Mouse (Mus musculus) heart, embryonic 13.5 days (tissue): ENCODE data around the gene Phb. TPM values are rescaled to one million over a fixed set of nuclear protein-coding genes. Genes with fewer than 3 reads are reported as not detected.

Experiments
- ATAC-seq: fragments of 200-750 bp; cut with Nextera tagmentation; 2 replicates; pipeline ENCODE4 v1.8.0; 2017; ENCODE audit warnings: moderate TSS enrichment; ENCODE audit not compliant: insufficient number of reproducible peaks, low FRiP score, low TSS enrichment; ENCODE audit errors: extremely low read depth
- H3K27ac ChIP-seq: fragments of 300-500 bp; sonication (generic); replicated peaks from 2 replicates; pipeline ENCODE4 v1.5.1; 2015; ENCODE audit warnings: moderate library complexity, mild to moderate bottlenecking, inconsistent platforms
- H3K27me3 ChIP-seq: fragments of 300-500 bp; sonication (generic); replicated peaks from 2 replicates; pipeline ENCODE4 v1.6.1; 2015; ENCODE audit warnings: mild to moderate bottlenecking, inconsistent platforms
- H3K36me3 ChIP-seq: fragments of 300-500 bp; sonication (generic); 2 replicates; pipeline ENCODE4 v1.6.1; 2015; ENCODE audit warnings: mild to moderate bottlenecking, inconsistent platforms
- H3K4me1 ChIP-seq: fragments of 300-500 bp; sonication (generic); 2 replicates; pipeline ENCODE4 v1.6.1; 2015; ENCODE audit warnings: inconsistent platforms
- H3K4me2 ChIP-seq: fragments of 300-500 bp; sonication (generic); 2 replicates; pipeline ENCODE4 v1.6.1; 2015; ENCODE audit warnings: inconsistent platforms, mild to moderate bottlenecking, moderate library complexity
- H3K4me3 ChIP-seq: fragments of 300-500 bp; sonication (generic); 2 replicates; pipeline ENCODE4 v1.5.1; 2015; ENCODE audit warnings: moderate library complexity, mild to moderate bottlenecking, inconsistent platforms
- H3K9ac ChIP-seq: fragments of 300-500 bp; sonication (generic); 2 replicates; pipeline ENCODE4 v1.6.1; 2015; ENCODE audit warnings: inconsistent platforms, mild to moderate bottlenecking, moderate library complexity
- H3K9me3 ChIP-seq: fragments of 300-500 bp; sonication (generic); 2 replicates; pipeline ENCODE4 v1.6.1; 2016; ENCODE audit warnings: inconsistent platforms
- WGBS: fragments of 180-500 bp; shearing (Covaris S2); methylation state at CpG from one replicate; pipeline ENCODE4 v1.1.7; 2015; ENCODE audit warnings: mixed read lengths; 5-methylcytosine and 5-hydroxymethylcytosine counted together
- polyA plus RNA-seq: library from polyadenylated mRNA; unstranded; fragments of >200 nt; fragmentation: Nextera tagmentation; extraction: Ambion mirVana; gene quantifications from 2 replicates; pipeline ENCODE4 v1.2.1, GENCODE M21; 2015

The Phb gene
- polyA plus RNA-seq, 1 experiment from 2014 or later, result 241 TPM

GRCm38 (mm10) chr11:95635030-95635429 is 31.7 kb upstream of the Phb start:
- Histone ChIP-seq H3K27me3 (peaks cover 14% of the 10 kb centered on the region; the same call in 1 of the 2 replicates), H3K9me3 (peaks cover 2% of the 10 kb centered on the region; the same call in 1 of the 2 replicates), H3K4me2 (no peak overlapping the region), H3K9ac (no peak overlapping the region), H3K36me3 (no peaks in the 10 kb centered on the region), H3K4me1 (peaks cover 16% of the 10 kb centered on the region), H3K27ac (no peak overlapping the region), H3K4me3 (no peak overlapping the region)
- WGBS, result 35% methylated on average over 2 of the region's 2 CpGs
- ATAC-seq, result no peak

DNA sequence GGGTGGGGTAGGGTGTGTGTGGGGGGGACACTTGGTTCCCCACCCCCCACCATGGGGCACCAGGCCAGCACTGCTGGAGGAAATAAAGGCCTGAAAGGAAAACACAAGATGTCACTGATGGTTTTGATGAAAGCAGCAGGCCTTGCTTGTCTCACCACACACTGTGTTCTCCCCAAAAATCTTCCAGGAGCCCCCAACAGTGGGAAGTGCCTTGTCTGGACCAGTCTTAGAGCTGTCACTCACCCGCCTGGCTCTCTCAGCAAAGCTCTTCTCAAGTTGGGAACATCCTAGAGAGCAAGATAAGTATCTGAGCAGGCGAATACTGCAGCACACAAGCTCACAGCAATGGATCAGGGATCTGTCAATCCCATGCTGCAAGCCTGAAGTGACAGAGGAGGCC is 26.0 kb upstream of the Phb start:
- Histone ChIP-seq H3K4me3 (no peak overlapping the region), H3K9ac (no peak overlapping the region), H3K4me2 (no peak overlapping the region), H3K4me1 (peaks cover 37% of the 10 kb centered on the region), H3K9me3 (peaks cover 2% of the 10 kb centered on the region; the same call in 1 of the 2 replicates), H3K27me3 (peaks cover 64% of the 10 kb centered on the region), H3K36me3 (no peaks in the 10 kb centered on the region), H3K27ac (no peak overlapping the region)
- WGBS, result 31% methylated on average over 2 of the region's 2 CpGs
- no peak for ATAC-seq

- no peak overlapping the region for H3K27ac ChIP-seq
- H3K4me3 ChIP-seq, result no peak overlapping the region
- 32% methylated on average over 11 of the region's 12 CpGs for whole genome bisulfite sequencing
- peaks cover 2% of the 10 kb centered on the region; the same call in 1 of the 2 replicates for H3K9me3 ChIP-seq
- no peaks in the 10 kb centered on the region for H3K36me3 ChIP-seq
- peaks cover 84% of the 10 kb centered on the region for H3K27me3 ChIP-seq
- peaks cover 49% of the 10 kb centered on the region for H3K4me1 ChIP-seq
- no peak for ATAC-seq
- no peak overlapping the region for H3K9ac ChIP-seq
- no peak overlapping the region for H3K4me2 ChIP-seq
Measured at GRCm38 (mm10) chr11:95642534-95643280, 24.1 kb upstream of the Phb start.

GRCm38 (mm10) chr11:95643856-95644255 is 22.9 kb upstream of the Phb start:
- Histone ChIP-seq H3K4me3 (no peak overlapping the region), H3K27me3 (peaks cover 86% of the 10 kb centered on the region), H3K36me3 (no peaks in the 10 kb centered on the region), H3K9ac (no peak overlapping the region), H3K4me1 (peaks cover 58% of the 10 kb centered on the region), H3K9me3 (no peaks in the 10 kb centered on the region), H3K4me2 (no peak overlapping the region), H3K27ac (no peak overlapping the region)
- no peak for ATAC-seq
- 31% methylated on average over 5 of the region's 5 CpGs for WGBS

- WGBS, result 54% methylated on average over 7 of the region's 7 CpGs
- Histone ChIP-seq H3K27ac (no peak overlapping the region), H3K4me1 (peaks cover 58% of the 10 kb centered on the region), H3K27me3 (peaks cover 87% of the 10 kb centered on the region), H3K4me2 (no peak overlapping the region), H3K9me3 (no peaks in the 10 kb centered on the region), H3K4me3 (no peak overlapping the region), H3K36me3 (no peaks in the 10 kb centered on the region), H3K9ac (no peak overlapping the region)
- ATAC-seq, result no peak
Measured at GRCm38 (mm10) chr11:95644381-95644780, 22.4 kb upstream of the Phb start.

GRCm38 (mm10) chr11:95645397-95646153 is 21.2 kb upstream of the Phb start:
- peak overlapping the region; percentile 37 for H3K9ac ChIP-seq
- 2% methylated on average over 35 of the region's 36 CpGs for WGBS
- H3K4me1 ChIP-seq, result peaks cover 58% of the 10 kb centered on the region

GRCm38 (mm10) chr11:95646154-95646490 is 20.6 kb upstream of the Phb start:
- 57% methylated on average over 3 of the region's 3 CpGs for WGBS
- no peak overlapping the region for H3K9ac ChIP-seq
- ATAC-seq, result no peak
- H3K4me1 ChIP-seq, result peaks cover 52% of the 10 kb centered on the region
- peaks cover 90% of the 10 kb centered on the region for H3K27me3 ChIP-seq
- H3K4me3 ChIP-seq, result no peak overlapping the region
- H3K27ac ChIP-seq, result no peak overlapping the region
- no peaks in the 10 kb centered on the region for H3K36me3 ChIP-seq
- no peak overlapping the region for H3K4me2 ChIP-seq
- no peaks in the 10 kb centered on the region for H3K9me3 ChIP-seq

More at GRCm38 (mm10) chr11:95645397-95646153, 21.2 kb upstream of the Phb start:
- no peaks in the 10 kb centered on the region for H3K36me3 ChIP-seq
- no peaks in the 10 kb centered on the region for H3K9me3 ChIP-seq
- H3K27ac ChIP-seq, result no peak overlapping the region
- ATAC-seq, result no peak
- H3K27me3 ChIP-seq, result peaks cover 90% of the 10 kb centered on the region
- H3K4me2 ChIP-seq, result peak overlapping the region; percentile 62
- H3K4me3 ChIP-seq, result peak overlapping the region; percentile 30

DNA sequence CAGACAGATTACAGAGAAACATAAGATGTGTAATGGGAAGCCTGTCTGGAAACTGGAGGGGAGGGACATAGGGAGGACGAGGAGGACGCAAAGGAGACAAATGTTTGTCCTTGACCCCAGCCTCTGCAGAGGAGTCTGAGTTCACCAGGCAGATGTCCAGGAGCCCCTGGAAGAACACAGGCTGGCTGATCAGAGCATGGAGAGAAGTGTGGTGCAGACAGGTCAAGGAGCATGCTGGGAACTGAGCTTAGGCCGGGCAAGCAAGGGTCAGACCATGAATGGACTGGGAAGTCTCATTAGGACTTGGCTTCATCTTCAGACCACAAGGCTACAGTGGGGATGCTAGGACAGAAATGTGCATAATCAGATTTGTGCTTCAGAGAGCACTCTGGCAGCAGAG is 19.0 kb upstream of the Phb start:
- Histone ChIP-seq H3K36me3 (no peaks in the 10 kb centered on the region), H3K4me1 (peaks cover 52% of the 10 kb centered on the region), H3K9me3 (no peaks in the 10 kb centered on the region), H3K4me3 (no peak overlapping the region), H3K27ac (0 out of 2 replicates have a peak overlapping the region, but pooled peaks have one; percentile 5), H3K27me3 (peaks cover 90% of the 10 kb centered on the region), H3K9ac (no peak overlapping the region), H3K4me2 (no peak overlapping the region)
- no peak for ATAC-seq
- 26% methylated on average over 3 of the region's 3 CpGs for WGBS

DNA sequence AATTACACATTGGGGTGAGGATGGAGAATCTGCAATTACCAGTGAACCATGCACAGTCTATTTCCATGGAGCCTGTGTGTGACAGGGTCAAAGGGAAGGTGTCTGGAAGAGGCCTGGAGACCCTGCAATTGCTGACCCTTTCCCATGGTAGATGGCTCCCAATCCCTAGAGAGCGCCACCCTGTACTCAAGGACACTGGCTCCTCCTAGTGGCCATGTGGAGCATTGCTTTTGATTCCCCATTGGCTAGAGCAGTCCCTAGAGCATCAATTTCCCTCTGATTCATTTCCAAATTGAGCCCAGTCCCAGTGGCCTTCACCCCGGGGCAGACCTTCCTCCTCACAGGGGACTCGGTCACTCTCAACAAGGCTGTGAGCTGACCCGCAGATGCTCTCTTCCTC is 17.9 kb upstream of the Phb start:
- H3K27me3 ChIP-seq, result peaks cover 88% of the 10 kb centered on the region
- no peak overlapping the region for H3K9ac ChIP-seq
- no peak for ATAC-seq
- no peaks in the 10 kb centered on the region for H3K36me3 ChIP-seq
- H3K4me2 ChIP-seq, result no peak overlapping the region
- H3K4me1 ChIP-seq, result peaks cover 42% of the 10 kb centered on the region
- WGBS, result 2% methylated on average over 4 of the region's 4 CpGs
- H3K27ac ChIP-seq, result no peak overlapping the region
- H3K4me3 ChIP-seq, result no peak overlapping the region
- H3K9me3 ChIP-seq, result no peaks in the 10 kb centered on the region

DNA sequence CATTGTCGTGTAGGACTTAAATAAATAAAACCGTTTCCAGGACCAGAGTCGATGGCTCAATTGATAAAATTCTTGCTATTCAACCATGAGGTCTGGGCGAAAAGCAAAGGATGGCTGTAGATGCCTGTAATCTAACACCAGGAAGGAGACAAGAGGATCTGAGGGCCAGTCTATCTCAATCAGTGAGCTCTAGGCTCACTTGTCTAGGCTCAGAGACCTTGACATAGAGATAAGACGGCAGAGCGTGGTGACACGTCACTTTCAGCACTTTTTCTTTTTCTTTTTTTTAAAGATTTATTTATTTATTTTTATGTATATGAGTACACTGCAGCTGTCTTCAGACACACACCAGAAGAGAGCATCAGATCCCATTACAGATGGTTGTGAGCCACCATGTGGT is 17.2 kb upstream of the Phb start:
- Histone ChIP-seq H3K9me3 (no peaks in the 10 kb centered on the region), H3K36me3 (no peaks in the 10 kb centered on the region), H3K4me3 (no peak overlapping the region), H3K27ac (no peak overlapping the region), H3K4me1 (peaks cover 35% of the 10 kb centered on the region), H3K9ac (no peak overlapping the region), H3K4me2 (no peak overlapping the region), H3K27me3 (peaks cover 84% of the 10 kb centered on the region)
- 33% methylated on average over 7 of the region's 7 CpGs for WGBS
- no peak for ATAC-seq

DNA sequence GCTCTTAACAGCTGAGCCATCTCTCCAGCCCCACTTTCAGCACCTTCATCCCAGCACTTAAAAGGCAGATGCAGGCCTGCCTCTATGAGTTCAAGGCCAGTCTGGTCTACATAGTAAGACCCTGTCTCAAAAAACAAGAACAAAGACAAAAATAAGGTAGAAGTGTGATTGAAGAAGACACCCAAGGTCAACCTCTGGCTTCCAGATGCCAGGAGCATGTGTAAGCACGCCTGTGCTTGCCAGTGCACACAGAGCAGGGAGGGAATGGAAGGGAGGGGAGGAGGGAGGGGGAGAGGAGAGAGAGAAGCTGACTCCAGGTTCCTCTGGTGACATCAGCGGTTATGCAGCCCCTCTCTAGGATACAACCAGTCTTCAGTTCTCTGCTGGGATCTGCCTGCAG is 16.8 kb upstream of the Phb start:
- Histone ChIP-seq H3K36me3 (no peaks in the 10 kb centered on the region), H3K9ac (no peak overlapping the region), H3K9me3 (no peaks in the 10 kb centered on the region), H3K27ac (no peak overlapping the region), H3K4me1 (peaks cover 32% of the 10 kb centered on the region), H3K27me3 (peaks cover 79% of the 10 kb centered on the region), H3K4me2 (no peak overlapping the region), H3K4me3 (no peak overlapping the region)
- ATAC-seq, result no peak
- WGBS, result 36% methylated on average over 2 of the region's 2 CpGs
